Mouse (Mus musculus): ENCODE results near the gene Cd209a. TPM values are rescaled to one million over a fixed set of nuclear protein-coding genes. Genes with fewer than 3 reads are reported as not detected.
A peak's percentile ranks its signal among the peaks of the same experiment; 100 is the strongest.
"Not testable (repeated sequence)": the region's sequence is repeated elsewhere in the genome, so short reads cannot be mapped to it uniquely, and the experiment has no call there.

Gene Cd209a
- 0.17 and 0.32 TPM in 2 replicates for polyA plus RNA-seq (2012; rRNA removed)

DNA sequence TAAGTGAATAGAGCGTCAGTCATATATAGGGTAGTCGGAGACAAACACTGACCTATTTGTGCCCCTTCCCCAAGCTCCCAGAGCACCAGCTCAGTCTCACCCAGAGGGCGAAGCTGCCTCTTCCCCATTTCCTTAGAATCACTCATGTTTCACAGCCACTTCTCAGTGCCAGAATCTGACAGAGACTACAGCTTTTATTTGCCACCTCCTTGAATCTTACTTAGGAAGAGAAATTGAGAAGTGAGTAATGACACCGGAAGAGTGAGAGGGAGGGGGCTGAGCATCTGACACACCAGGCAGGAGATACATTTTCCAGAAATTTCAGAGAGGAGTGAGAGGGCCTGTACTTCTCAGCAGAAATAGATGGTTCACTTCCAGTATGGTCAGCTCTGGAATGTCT is at the start of gene Cd209a:
Gene Cd209a, minus strand, starts transcription at position 224 of the 400 bp plus-strand sequence.
- Histone ChIP-seq H3K4me3 (ENCODE audit: insufficient read depth, low read length) (no peak within 1 kb of the TSS), H3K27ac (ENCODE audit: insufficient read depth, low read length) (no peak within 1 kb of the TSS), H3K4me1 (ENCODE audit: control insufficient read depth, insufficient read depth, low read length) (no peaks in the 10 kb centered on the region)
- no peak for TF ChIP-seq POLR2A (IDR thresholded peaks at IDR 0.05; ENCODE audit: extremely low read depth, insufficient read depth, low read length)
- TF ChIP-seq CTCF (IDR thresholded peaks at IDR 0.05; ENCODE audit: extremely low read depth, insufficient read depth, low read length), result no peak

DNA sequence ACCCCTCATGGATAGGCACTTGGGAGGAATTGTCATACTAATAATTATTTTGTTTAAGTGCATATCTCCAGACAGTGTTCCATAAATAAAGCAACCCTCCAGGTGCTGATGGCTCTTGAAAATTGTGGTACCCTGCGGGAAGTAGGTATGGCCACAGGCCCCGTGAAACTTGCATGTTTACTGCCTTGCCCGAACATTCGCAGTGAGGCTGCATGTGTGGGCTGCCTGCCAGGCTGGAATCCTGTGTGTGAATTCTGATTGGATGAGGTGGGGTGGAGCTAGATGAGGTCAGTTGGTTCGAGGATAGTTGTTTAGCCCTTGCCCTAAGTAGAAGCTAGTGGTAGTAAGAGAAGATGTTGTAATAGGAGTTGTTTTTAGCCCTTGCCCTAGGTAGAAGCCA is 19.9 kb upstream of the Cd209a start:
- not testable (repeated sequence) for H3K27ac ChIP-seq (ENCODE audit: insufficient read depth, low read length); H3K4me3 ChIP-seq (ENCODE audit: insufficient read depth, low read length); H3K4me1 ChIP-seq (ENCODE audit: control insufficient read depth, insufficient read depth, low read length)

DNA sequence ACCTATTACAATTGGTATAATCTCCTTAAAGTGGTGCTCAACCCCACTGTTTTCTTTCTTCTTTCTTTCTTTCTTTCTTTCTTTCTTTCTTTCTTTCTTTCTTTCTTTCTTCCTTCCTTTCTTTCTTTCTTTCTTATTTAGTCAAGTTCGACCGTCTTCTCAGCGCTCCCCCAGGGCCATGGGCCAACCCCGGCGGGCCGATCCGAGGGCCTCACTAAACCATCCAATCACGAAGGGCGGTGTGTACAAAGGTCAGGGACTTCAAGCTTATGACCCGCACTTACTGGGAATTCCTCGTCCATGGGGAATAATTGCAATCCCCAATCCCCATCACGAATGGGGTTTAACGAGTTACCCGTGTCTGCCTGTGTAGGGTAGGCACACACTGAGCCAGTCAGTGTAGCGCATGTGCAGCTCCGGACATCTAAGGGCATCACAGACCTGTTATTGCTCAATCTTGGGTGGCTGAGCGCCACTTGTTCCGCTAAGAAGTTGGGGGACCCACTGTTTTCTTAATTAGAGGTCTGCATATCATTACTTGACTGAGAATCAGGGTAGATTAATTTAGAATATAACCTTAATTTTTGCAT is 5.6 kb upstream of the Cd209a start:
- Histone ChIP-seq H3K4me1 (ENCODE audit: control insufficient read depth, insufficient read depth, low read length) (no peaks in the 10 kb centered on the region), H3K4me3 (ENCODE audit: insufficient read depth, low read length) (no peak overlapping the region), H3K27ac (ENCODE audit: insufficient read depth, low read length) (no peak overlapping the region)
- no peak for TF ChIP-seq CTCF (IDR thresholded peaks at IDR 0.05; ENCODE audit: extremely low read depth, insufficient read depth, low read length)
- TF ChIP-seq POLR2A (IDR thresholded peaks at IDR 0.05; ENCODE audit: extremely low read depth, insufficient read depth, low read length), result no peak

DNA sequence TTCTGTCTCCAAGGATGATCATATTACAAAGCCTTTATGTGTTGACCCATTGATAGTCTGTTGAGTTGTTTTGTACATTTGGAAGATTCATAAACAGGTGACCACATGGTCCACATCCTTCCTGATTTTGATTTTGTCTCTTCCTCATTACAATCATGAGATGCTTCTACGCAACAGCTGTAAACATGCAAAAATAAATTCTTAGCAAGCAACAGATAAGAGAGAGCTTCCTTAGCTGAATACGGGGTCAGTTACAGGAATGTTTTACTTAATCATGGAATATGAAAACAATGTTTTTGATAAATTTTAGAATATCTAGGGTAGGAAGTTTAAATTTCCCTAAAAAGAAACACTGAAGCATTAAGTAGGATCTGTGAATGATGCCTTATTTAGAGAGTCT is 11.8 kb downstream of the Cd209a start:
- no peak overlapping the region for H3K27ac ChIP-seq (ENCODE audit: insufficient read depth, low read length)
- H3K4me1 ChIP-seq (ENCODE audit: control insufficient read depth, insufficient read depth, low read length), result no peaks in the 10 kb centered on the region
- no peak overlapping the region for H3K4me3 ChIP-seq (ENCODE audit: insufficient read depth, low read length)
- no peak for TF ChIP-seq POLR2A (IDR thresholded peaks at IDR 0.05; ENCODE audit: extremely low read depth, insufficient read depth, low read length)
- no peak for TF ChIP-seq CTCF (IDR thresholded peaks at IDR 0.05; ENCODE audit: extremely low read depth, insufficient read depth, low read length)

DNA sequence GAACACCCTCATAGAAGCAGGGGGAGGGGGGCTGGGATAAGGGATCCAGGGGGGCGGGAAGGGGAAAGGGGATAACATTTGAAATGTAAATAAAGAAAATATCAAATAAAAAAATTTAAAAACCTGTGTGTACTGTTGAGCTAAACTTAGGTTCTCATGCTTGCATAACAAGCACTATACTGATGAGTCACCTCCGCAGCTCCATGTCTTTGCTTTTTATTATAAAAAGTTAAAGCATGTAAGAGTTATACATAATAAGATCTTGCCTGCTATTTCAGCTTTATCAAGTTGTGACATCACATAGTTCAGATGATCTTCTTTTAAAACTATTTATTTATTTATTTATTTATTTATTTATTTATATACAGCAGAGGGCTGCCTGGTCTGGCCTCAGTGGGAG is 13.2 kb downstream of the Cd209a start:
- TF ChIP-seq CTCF (IDR thresholded peaks at IDR 0.05; ENCODE audit: extremely low read depth, insufficient read depth, low read length) (no peak), POLR2A (IDR thresholded peaks at IDR 0.05; ENCODE audit: extremely low read depth, insufficient read depth, low read length) (no peak)
- Histone ChIP-seq H3K4me1 (ENCODE audit: control insufficient read depth, insufficient read depth, low read length) (no peaks in the 10 kb centered on the region), H3K27ac (ENCODE audit: insufficient read depth, low read length) (no peak overlapping the region), H3K4me3 (ENCODE audit: insufficient read depth, low read length) (no peak overlapping the region)

GRCm38 (mm10) chr8:3734084-3734483 is 14.7 kb downstream of the Cd209a start:
- Histone ChIP-seq H3K4me1 (ENCODE audit: control insufficient read depth, insufficient read depth, low read length) (no peaks in the 10 kb centered on the region), H3K27ac (ENCODE audit: insufficient read depth, low read length) (no peak overlapping the region), H3K4me3 (ENCODE audit: insufficient read depth, low read length) (no peak overlapping the region)
- TF ChIP-seq POLR2A (IDR thresholded peaks at IDR 0.05; ENCODE audit: extremely low read depth, insufficient read depth, low read length), result no peak
- no peak for TF ChIP-seq CTCF (IDR thresholded peaks at IDR 0.05; ENCODE audit: extremely low read depth, insufficient read depth, low read length)

DNA sequence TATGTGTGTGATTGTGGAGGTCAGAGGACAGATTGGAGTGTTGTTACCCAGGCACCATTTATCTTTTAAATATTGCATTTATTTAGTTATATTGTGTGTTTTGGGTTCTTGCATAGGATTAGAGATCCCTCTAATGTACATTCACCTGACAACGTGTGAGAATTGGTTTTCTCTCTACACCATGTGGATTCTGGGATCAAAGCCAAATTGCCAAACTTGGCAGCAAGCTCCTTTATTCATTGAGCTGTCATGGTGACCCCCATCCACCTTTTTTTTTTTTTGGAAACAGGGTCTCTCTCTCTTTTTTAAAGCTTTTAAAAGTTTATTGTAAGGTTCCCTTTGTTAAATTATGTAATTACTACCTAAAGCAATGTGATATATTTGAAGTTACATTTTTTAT is 27.7 kb downstream of the Cd209a start:
- TF ChIP-seq POLR2A (IDR thresholded peaks at IDR 0.05; ENCODE audit: extremely low read depth, insufficient read depth, low read length), result no peak
- TF ChIP-seq CTCF (IDR thresholded peaks at IDR 0.05; ENCODE audit: extremely low read depth, insufficient read depth, low read length), result no peak
- Histone ChIP-seq H3K4me1 (ENCODE audit: control insufficient read depth, insufficient read depth, low read length) (no peaks in the 10 kb centered on the region), H3K4me3 (ENCODE audit: insufficient read depth, low read length) (no peak overlapping the region), H3K27ac (ENCODE audit: insufficient read depth, low read length) (no peak overlapping the region)

DNA sequence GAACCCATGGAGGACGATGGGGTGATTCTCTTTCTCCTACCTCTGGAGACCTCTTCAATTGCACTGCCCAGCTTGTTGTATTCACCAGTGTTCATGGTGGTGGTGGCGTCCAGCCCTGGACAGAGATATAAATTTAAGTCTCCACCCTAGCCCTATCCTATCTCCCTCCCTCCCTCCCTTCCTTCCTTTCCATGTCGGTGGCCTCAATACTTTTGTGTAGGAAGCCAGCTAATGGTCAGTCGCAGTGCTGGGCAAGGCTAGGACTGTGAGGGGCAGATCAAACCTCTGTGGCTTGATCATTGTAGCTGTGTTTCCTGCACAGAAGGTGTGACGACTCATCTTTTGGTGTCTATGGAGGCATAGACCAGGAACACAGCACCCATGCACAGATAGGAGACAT is 28.2 kb downstream of the Cd209a start, which contains the start of gene Clec4g:
Gene Clec4g, minus strand, starts transcription at position 101 of the 400 bp plus-strand sequence.
- H3K27ac ChIP-seq (ENCODE audit: insufficient read depth, low read length), result no peak within 1 kb of the TSS
- no peak within 1 kb of the TSS for H3K4me3 ChIP-seq (ENCODE audit: insufficient read depth, low read length)
- no peaks in the 10 kb centered on the region for H3K4me1 ChIP-seq (ENCODE audit: control insufficient read depth, insufficient read depth, low read length)
- no peak for TF ChIP-seq CTCF (IDR thresholded peaks at IDR 0.05; ENCODE audit: extremely low read depth, insufficient read depth, low read length)
- no peak for TF ChIP-seq POLR2A (IDR thresholded peaks at IDR 0.05; ENCODE audit: extremely low read depth, insufficient read depth, low read length)

- H3K4me3 ChIP-seq (ENCODE audit: insufficient read depth, low read length), result no peak overlapping the region
- no peaks in the 10 kb centered on the region for H3K4me1 ChIP-seq (ENCODE audit: control insufficient read depth, insufficient read depth, low read length)
- TF ChIP-seq POLR2A (IDR thresholded peaks at IDR 0.05; ENCODE audit: extremely low read depth, insufficient read depth, low read length) (no peak), CTCF (IDR thresholded peaks at IDR 0.05; ENCODE audit: extremely low read depth, insufficient read depth, low read length) (peak; percentile 65)
- H3K27ac ChIP-seq (ENCODE audit: insufficient read depth, low read length), result no peak overlapping the region
Observed at GRCm38 (mm10) chr8:3718559-3718958, 30.2 kb downstream of the Cd209a start.

DNA sequence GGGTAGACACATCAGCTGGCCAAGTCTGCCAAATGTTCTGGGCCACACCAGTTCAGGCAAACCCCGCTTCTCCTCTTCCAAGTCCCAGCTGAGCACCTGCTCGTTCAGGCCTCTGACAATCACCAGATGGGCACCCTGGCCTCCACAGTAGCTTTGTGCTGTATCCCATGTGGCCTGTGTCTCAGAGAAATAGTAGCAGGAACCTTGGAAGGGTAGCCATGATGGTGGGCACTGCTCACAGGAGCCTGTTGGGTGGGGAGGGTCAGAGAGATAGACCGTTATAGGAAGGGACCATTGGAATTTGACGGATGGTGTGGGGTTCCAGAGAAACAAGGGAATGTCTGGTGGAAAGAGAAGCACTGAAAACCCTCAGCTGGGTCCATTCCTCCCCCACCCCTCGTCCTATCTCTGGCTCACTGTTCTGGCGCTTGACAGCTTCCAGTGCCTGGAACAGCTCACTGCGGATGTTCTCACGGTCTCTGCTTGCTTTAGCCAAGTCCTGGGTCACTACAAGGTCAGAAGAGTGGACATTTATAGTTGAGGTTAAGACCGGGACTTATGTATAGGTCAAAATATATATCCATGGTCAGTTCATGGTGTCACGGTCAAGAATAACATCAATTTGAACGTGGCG is 31.3 kb downstream of the Cd209a start:
- TF ChIP-seq CTCF (IDR thresholded peaks at IDR 0.05; ENCODE audit: extremely low read depth, insufficient read depth, low read length), result no peak
- no peak for TF ChIP-seq POLR2A (IDR thresholded peaks at IDR 0.05; ENCODE audit: extremely low read depth, insufficient read depth, low read length)
- Histone ChIP-seq H3K4me3 (ENCODE audit: insufficient read depth, low read length) (no peak overlapping the region), H3K4me1 (ENCODE audit: control insufficient read depth, insufficient read depth, low read length) (no peaks in the 10 kb centered on the region), H3K27ac (ENCODE audit: insufficient read depth, low read length) (no peak overlapping the region)
